Mouse (Mus musculus): ENCODE results near the gene Ralgapa2. TPM values are rescaled to one million over a fixed set of nuclear protein-coding genes. Genes with fewer than 3 reads are reported as not detected.

The Ralgapa2 gene
- polyA plus RNA-seq, 1 experiment from 2014 or later = 8.6 TPM

DNA sequence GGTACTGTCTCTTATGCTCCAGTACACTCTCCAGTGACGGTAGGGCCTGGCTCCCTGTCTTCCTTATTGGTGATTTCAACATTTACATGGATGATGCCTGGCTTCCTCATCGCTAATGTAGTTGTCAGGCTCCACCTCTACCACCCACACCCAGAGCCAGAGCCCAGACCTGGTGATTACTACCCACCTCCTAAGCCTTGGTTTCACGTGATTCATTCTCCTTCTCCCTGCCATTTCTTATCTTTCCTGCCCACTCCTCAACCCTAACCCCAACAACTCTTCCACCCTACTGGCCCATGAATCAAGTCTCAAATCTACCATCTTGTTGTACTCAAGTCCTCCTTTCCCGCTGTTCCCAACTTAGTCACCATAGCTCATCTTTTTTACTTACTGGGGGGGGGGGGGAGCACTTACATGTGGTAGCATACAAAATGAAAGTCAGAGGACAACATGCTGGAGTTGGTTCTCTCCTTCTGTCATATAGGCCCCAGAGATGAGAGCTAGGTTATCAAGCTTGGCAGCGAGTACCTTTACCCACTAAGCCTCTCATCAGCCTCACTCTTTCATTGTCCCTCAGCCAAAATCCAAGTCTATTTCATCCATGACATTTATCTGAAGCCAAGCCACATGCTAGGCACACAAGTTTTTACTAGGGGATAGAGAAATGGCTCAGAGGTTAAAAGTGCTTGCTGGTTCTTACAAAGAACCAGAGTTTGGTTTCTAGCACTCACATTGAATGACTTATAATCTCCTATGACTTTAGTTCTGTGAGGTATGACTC lies 20.1 kb downstream of the Ralgapa2 start:
- Histone ChIP-seq H3K9ac (ENCODE audit: low read length) (no peak overlapping the region), H3K4me2 (ENCODE audit: low read depth) (no peak overlapping the region), H3K27me3 (ENCODE audit: control insufficient read depth, insufficient read depth, low read length) (no peaks in the 10 kb centered on the region), H3K9me3 (ENCODE audit: control insufficient read depth, low read length) (no peaks in the 10 kb centered on the region), H3K4me3 (ENCODE audit: low read depth, low read length) (no peak overlapping the region), H3K36me3 (ENCODE audit: control insufficient read depth, insufficient read depth, low read length) (no peaks in the 10 kb centered on the region), H3K4me1 (ENCODE audit: control insufficient read depth, insufficient read depth, low read length) (no peaks in the 10 kb centered on the region), H3K27ac (ENCODE audit: low read depth, low read length) (no peak overlapping the region)
- 95% methylated on average over 5 of the region's 5 CpGs for WGBS
- ATAC-seq (ENCODE audit: insufficient read depth, low FRiP score, low TSS enrichment) = no peak
- no peak for DNase-seq (ENCODE audit: low spot score)

DNA sequence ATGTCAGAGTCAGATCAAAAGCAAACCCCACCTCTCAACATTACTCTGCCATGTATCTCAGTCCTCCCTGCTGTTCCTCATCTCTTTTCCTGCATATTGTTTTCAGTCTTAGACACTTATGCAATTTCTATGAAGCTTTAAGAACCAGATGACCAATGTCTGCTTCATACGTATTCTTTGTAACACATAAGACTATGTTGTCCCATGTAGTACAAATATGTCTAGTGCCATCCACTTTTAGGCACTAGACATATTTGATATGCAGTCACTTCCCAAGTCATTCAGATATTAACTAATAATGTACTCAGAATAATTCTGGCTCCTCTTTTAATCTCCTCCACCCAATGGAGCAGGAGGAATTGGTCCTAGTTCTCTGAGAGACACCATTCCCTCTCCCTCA lies 21.2 kb downstream of the Ralgapa2 start:
- H3K36me3 ChIP-seq (ENCODE audit: control insufficient read depth, insufficient read depth, low read length) = no peaks in the 10 kb centered on the region
- H3K27ac ChIP-seq (ENCODE audit: low read depth, low read length) = no peak overlapping the region
- DNase-seq (ENCODE audit: low spot score) (no peak), ATAC-seq (ENCODE audit: insufficient read depth, low FRiP score, low TSS enrichment) (no peak)
- H3K4me1 ChIP-seq (ENCODE audit: control insufficient read depth, insufficient read depth, low read length) = no peaks in the 10 kb centered on the region
- no peak overlapping the region for H3K9ac ChIP-seq (ENCODE audit: low read length)
- 95% methylated on average over 1 of the region's 1 CpGs for WGBS
- H3K4me2 ChIP-seq (ENCODE audit: low read depth) = no peak overlapping the region
- H3K9me3 ChIP-seq (ENCODE audit: control insufficient read depth, low read length) = no peaks in the 10 kb centered on the region
- no peak overlapping the region for H3K4me3 ChIP-seq (ENCODE audit: low read depth, low read length)
- no peaks in the 10 kb centered on the region for H3K27me3 ChIP-seq (ENCODE audit: control insufficient read depth, insufficient read depth, low read length)

- ATAC-seq (ENCODE audit: insufficient read depth, low FRiP score, low TSS enrichment) = no peak
- 90% methylated on average over 3 of the region's 3 CpGs for WGBS
Observed at GRCm38 (mm10) chr2:146488291-146488690, 23.9 kb downstream of the Ralgapa2 start.

GRCm38 (mm10) chr2:146482859-146483258 lies 29.3 kb downstream of the Ralgapa2 start:
- Histone ChIP-seq H3K27me3 (ENCODE audit: control insufficient read depth, insufficient read depth, low read length) (no peaks in the 10 kb centered on the region), H3K36me3 (ENCODE audit: control insufficient read depth, insufficient read depth, low read length) (no peaks in the 10 kb centered on the region), H3K4me1 (ENCODE audit: control insufficient read depth, insufficient read depth, low read length) (no peaks in the 10 kb centered on the region), H3K4me3 (ENCODE audit: low read depth, low read length) (no peak overlapping the region), H3K9me3 (ENCODE audit: control insufficient read depth, low read length) (no peaks in the 10 kb centered on the region), H3K27ac (ENCODE audit: low read depth, low read length) (no peak overlapping the region), H3K9ac (ENCODE audit: low read length) (no peak overlapping the region), H3K4me2 (ENCODE audit: low read depth) (no peak overlapping the region)
- DNase-seq (ENCODE audit: low spot score) (no peak), ATAC-seq (ENCODE audit: insufficient read depth, low FRiP score, low TSS enrichment) (no peak)

More at GRCm38 (mm10) chr2:146488291-146488690, 23.9 kb downstream of the Ralgapa2 start:
- Histone ChIP-seq H3K4me2 (ENCODE audit: low read depth) (no peak overlapping the region), H3K4me1 (ENCODE audit: control insufficient read depth, insufficient read depth, low read length) (no peaks in the 10 kb centered on the region), H3K9ac (ENCODE audit: low read length) (no peak overlapping the region), H3K27ac (ENCODE audit: low read depth, low read length) (no peak overlapping the region), H3K36me3 (ENCODE audit: control insufficient read depth, insufficient read depth, low read length) (no peaks in the 10 kb centered on the region), H3K4me3 (ENCODE audit: low read depth, low read length) (no peak overlapping the region), H3K9me3 (ENCODE audit: control insufficient read depth, low read length) (no peaks in the 10 kb centered on the region), H3K27me3 (ENCODE audit: control insufficient read depth, insufficient read depth, low read length) (no peaks in the 10 kb centered on the region)
- no peak for DNase-seq (ENCODE audit: low spot score)

DNA sequence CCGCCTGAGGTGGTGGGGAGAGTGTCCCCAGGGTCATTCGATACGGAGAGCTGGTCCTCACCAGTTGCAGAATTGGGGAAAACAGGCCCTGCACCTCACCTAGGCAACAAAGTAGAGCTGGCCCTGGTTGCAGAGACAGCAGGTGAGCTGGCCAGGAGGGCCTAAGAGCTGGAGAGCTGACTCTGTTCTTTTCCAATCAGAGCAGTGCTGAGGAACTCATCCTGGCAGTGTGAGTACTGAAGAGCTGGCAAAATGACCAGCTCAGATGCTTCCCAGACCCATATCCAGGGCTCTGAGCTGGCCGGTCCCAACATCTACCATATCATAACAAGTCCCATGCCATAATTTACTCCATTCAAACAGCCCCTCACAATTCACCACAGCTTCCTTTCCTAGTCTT lies 34.7 kb downstream of the Ralgapa2 start:
- H3K4me1 ChIP-seq (ENCODE audit: control insufficient read depth, insufficient read depth, low read length) = no peaks in the 10 kb centered on the region
- no peak overlapping the region for H3K4me3 ChIP-seq (ENCODE audit: low read depth, low read length)
- no peaks in the 10 kb centered on the region for H3K36me3 ChIP-seq (ENCODE audit: control insufficient read depth, insufficient read depth, low read length)
- no peak overlapping the region for H3K4me2 ChIP-seq (ENCODE audit: low read depth)
- H3K9ac ChIP-seq (ENCODE audit: low read length) = no peak overlapping the region
- no peak overlapping the region for H3K27ac ChIP-seq (ENCODE audit: low read depth, low read length)
- no peak for ATAC-seq (ENCODE audit: insufficient read depth, low FRiP score, low TSS enrichment)
- DNase-seq (ENCODE audit: low spot score) = no peak
- no peaks in the 10 kb centered on the region for H3K9me3 ChIP-seq (ENCODE audit: control insufficient read depth, low read length)
- WGBS = 94% methylated on average over 4 of the region's 4 CpGs
- H3K27me3 ChIP-seq (ENCODE audit: control insufficient read depth, insufficient read depth, low read length) = no peaks in the 10 kb centered on the region

GRCm38 (mm10) chr2:146476428-146476972 lies 35.6 kb downstream of the Ralgapa2 start:
- no peak overlapping the region for H3K4me3 ChIP-seq (ENCODE audit: low read depth, low read length)
- 89% methylated on average over 6 of the region's 6 CpGs for WGBS
- no peaks in the 10 kb centered on the region for H3K9me3 ChIP-seq (ENCODE audit: control insufficient read depth, low read length)
- no peak overlapping the region for H3K27ac ChIP-seq (ENCODE audit: low read depth, low read length)
- no peak overlapping the region for H3K9ac ChIP-seq (ENCODE audit: low read length)
- no peak for ATAC-seq (ENCODE audit: insufficient read depth, low FRiP score, low TSS enrichment)
- no peaks in the 10 kb centered on the region for H3K36me3 ChIP-seq (ENCODE audit: control insufficient read depth, insufficient read depth, low read length)
- DNase-seq (ENCODE audit: low spot score) = no peak
- no peaks in the 10 kb centered on the region for H3K4me1 ChIP-seq (ENCODE audit: control insufficient read depth, insufficient read depth, low read length)
- H3K27me3 ChIP-seq (ENCODE audit: control insufficient read depth, insufficient read depth, low read length) = no peaks in the 10 kb centered on the region
- no peak overlapping the region for H3K4me2 ChIP-seq (ENCODE audit: low read depth)

- no peaks in the 10 kb centered on the region for H3K9me3 ChIP-seq (ENCODE audit: control insufficient read depth, low read length)
- ATAC-seq (ENCODE audit: insufficient read depth, low FRiP score, low TSS enrichment) (no peak), DNase-seq (ENCODE audit: low spot score) (no peak)
- H3K27me3 ChIP-seq (ENCODE audit: control insufficient read depth, insufficient read depth, low read length) = no peaks in the 10 kb centered on the region
- no peaks in the 10 kb centered on the region for H3K4me1 ChIP-seq (ENCODE audit: control insufficient read depth, insufficient read depth, low read length)
- H3K4me3 ChIP-seq (ENCODE audit: low read depth, low read length) = no peak overlapping the region
- H3K9ac ChIP-seq (ENCODE audit: low read length) = no peak overlapping the region
- H3K27ac ChIP-seq (ENCODE audit: low read depth, low read length) = no peak overlapping the region
- no peaks in the 10 kb centered on the region for H3K36me3 ChIP-seq (ENCODE audit: control insufficient read depth, insufficient read depth, low read length)
- H3K4me2 ChIP-seq (ENCODE audit: low read depth) = no peak overlapping the region
Observed at GRCm38 (mm10) chr2:146476001-146476400, 36.1 kb downstream of the Ralgapa2 start.

- DNase-seq (ENCODE audit: low spot score) = no peak
- ATAC-seq (ENCODE audit: insufficient read depth, low FRiP score, low TSS enrichment) = no peak
- no peaks in the 10 kb centered on the region for H3K4me1 ChIP-seq (ENCODE audit: control insufficient read depth, insufficient read depth, low read length)
- H3K27ac ChIP-seq (ENCODE audit: low read depth, low read length) = no peak overlapping the region
- no peak overlapping the region for H3K4me2 ChIP-seq (ENCODE audit: low read depth)
- no peak overlapping the region for H3K9ac ChIP-seq (ENCODE audit: low read length)
- no peak overlapping the region for H3K4me3 ChIP-seq (ENCODE audit: low read depth, low read length)
- no peaks in the 10 kb centered on the region for H3K9me3 ChIP-seq (ENCODE audit: control insufficient read depth, low read length)
- WGBS = 90% methylated on average over 5 of the region's 5 CpGs
- no peaks in the 10 kb centered on the region for H3K36me3 ChIP-seq (ENCODE audit: control insufficient read depth, insufficient read depth, low read length)
- no peaks in the 10 kb centered on the region for H3K27me3 ChIP-seq (ENCODE audit: control insufficient read depth, insufficient read depth, low read length)
Observed at GRCm38 (mm10) chr2:146470947-146471346, 41.2 kb downstream of the Ralgapa2 start.

- H3K4me3 ChIP-seq (ENCODE audit: low read depth, low read length) = no peak overlapping the region
- H3K27ac ChIP-seq (ENCODE audit: low read depth, low read length) = no peak overlapping the region
- H3K9ac ChIP-seq (ENCODE audit: low read length) = no peak overlapping the region
- no peak overlapping the region for H3K4me2 ChIP-seq (ENCODE audit: low read depth)
- DNase-seq (ENCODE audit: low spot score) (no peak), ATAC-seq (ENCODE audit: insufficient read depth, low FRiP score, low TSS enrichment) (no peak)
- no peaks in the 10 kb centered on the region for H3K36me3 ChIP-seq (ENCODE audit: control insufficient read depth, insufficient read depth, low read length)
- H3K9me3 ChIP-seq (ENCODE audit: control insufficient read depth, low read length) = no peaks in the 10 kb centered on the region
- WGBS = 68% methylated on average over 12 of the region's 12 CpGs
- H3K27me3 ChIP-seq (ENCODE audit: control insufficient read depth, insufficient read depth, low read length) = no peaks in the 10 kb centered on the region
- H3K4me1 ChIP-seq (ENCODE audit: control insufficient read depth, insufficient read depth, low read length) = no peaks in the 10 kb centered on the region
Observed at GRCm38 (mm10) chr2:146469707-146470420, 42.3 kb downstream of the Ralgapa2 start.
